Mouse (Mus musculus): ENCODE measurements around the gene Dnmt1. TPM values are rescaled to one million over a fixed set of nuclear protein-coding genes. Genes with fewer than 3 reads are reported as not detected.

Gene Dnmt1
- polyA plus RNA-seq, 1 experiment, result 54.5 TPM

- peak overlapping the region; percentile 89 for H3K27ac ChIP-seq (ENCODE audit: insufficient read depth, low read depth, low read length)
- H3K4me1 ChIP-seq (ENCODE audit: control insufficient read depth, insufficient read depth, low read length), result peaks cover 48% of the 10 kb centered on the region
- TF ChIP-seq POLR2A (IDR thresholded peaks at IDR 0.05; ENCODE audit: borderline replicate concordance, low read depth, low read length) (no peak), CTCF (IDR thresholded peaks at IDR 0.05; ENCODE audit: low read depth, low read length) (no peak)
- H3K4me3 ChIP-seq (ENCODE audit: insufficient read depth, low read length), result no peak overlapping the region
Measured at GRCm38 (mm10) chr9:20978409-20979095, 18.9 kb upstream of the Dnmt1 start.

DNA sequence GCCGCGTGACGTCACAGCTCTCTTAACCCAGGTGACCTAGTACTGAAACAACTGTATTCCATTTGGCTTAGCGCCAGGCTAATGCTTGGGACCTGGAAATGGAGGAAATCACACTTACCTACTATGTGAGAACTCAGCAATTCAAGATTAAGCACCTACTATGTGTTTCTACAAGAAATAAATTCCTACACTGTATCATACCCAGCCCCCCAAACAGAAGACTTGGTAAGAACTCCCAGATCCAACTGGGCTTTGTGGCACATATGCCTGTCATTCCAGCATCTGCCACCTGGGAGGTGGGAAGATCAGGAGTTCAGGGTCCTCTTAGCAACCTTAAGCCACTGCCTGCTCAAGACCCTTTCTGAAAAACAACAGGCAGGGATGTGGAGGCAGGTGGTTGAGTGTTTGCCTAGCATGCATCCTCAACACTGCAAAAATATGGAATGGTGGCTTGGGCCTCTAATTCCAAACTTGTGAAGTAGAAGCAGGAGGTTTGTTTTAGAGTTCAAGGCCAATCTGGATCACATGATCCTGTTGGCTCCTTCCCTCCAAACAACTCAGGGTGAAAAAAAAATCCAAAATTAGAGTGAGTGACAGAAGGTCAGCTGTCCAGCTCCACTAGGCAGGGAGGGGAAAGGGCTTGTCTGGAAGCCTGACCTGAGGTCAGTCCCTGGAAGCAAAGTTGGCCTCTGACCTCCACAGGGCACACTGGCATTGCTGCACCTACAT, 17.4 kb upstream of the Dnmt1 start:
- no peak for TF ChIP-seq CTCF (IDR thresholded peaks at IDR 0.05; ENCODE audit: low read depth, low read length)
- no peak for TF ChIP-seq POLR2A (IDR thresholded peaks at IDR 0.05; ENCODE audit: borderline replicate concordance, low read depth, low read length)
- peaks cover 55% of the 10 kb centered on the region for H3K4me1 ChIP-seq (ENCODE audit: control insufficient read depth, insufficient read depth, low read length)
- peak overlapping the region; percentile 89 for H3K27ac ChIP-seq (ENCODE audit: insufficient read depth, low read depth, low read length)
- peak overlapping the region; percentile 84 for H3K4me3 ChIP-seq (ENCODE audit: insufficient read depth, low read length)

DNA sequence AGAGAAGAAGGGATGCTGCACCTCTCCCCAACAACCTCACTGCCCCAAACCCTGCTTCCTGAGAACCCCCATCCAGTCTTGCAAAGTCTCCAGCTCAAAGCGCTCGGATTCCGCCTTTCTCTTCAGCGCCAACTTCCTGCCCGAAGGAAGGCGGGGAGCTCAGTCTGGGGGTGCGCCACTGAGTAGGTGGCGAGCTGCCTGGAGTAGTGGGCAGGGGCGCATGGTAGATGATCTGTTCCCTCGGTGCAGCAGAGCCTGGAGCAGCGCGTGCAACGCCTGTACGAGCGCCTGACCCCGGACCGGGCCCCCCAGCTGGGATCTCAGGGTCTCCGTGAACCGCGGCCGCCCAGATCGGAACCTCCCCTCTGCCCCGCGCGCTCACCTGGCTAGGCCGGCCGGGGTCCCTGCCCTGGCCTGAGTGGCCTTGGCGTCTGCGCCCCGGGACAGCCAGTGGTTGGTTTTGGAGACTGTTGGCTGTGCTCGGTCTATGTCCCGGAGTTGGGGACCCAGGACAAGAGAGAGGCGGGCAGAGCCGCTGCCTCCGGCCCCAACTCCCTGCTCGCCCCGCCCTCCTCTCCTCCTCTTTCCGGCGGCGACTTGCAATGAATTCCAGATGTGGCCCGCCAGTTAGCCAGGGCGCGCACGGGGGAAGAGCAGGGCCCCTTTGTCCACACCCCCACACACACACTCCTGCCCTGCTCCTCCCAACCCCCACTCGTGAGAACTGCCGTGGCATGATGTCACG, 16.7 kb upstream of the Dnmt1 start, which contains the start of gene S1pr2:
Gene S1pr2 (minus strand): TSS at position 566 of the 745 bp plus-strand sequence.
- 0 out of 2 replicates have a peak, but pooled peaks have one; percentile 48 for TF ChIP-seq POLR2A (IDR thresholded peaks at IDR 0.05; ENCODE audit: borderline replicate concordance, low read depth, low read length)
- TF ChIP-seq CTCF (IDR thresholded peaks at IDR 0.05; ENCODE audit: low read depth, low read length), result no peak
- Histone ChIP-seq H3K4me1 (ENCODE audit: control insufficient read depth, insufficient read depth, low read length) (peaks cover 59% of the 10 kb centered on the region), H3K4me3 (ENCODE audit: insufficient read depth, low read length) (peak within 1 kb of the TSS; percentile 84), H3K27ac (ENCODE audit: insufficient read depth, low read depth, low read length) (peak within 1 kb of the TSS; percentile 89)

GRCm38 (mm10) chr9:20975431-20976215, 15.9 kb upstream of the Dnmt1 start:
- no peak for TF ChIP-seq POLR2A (IDR thresholded peaks at IDR 0.05; ENCODE audit: borderline replicate concordance, low read depth, low read length)
- TF ChIP-seq CTCF (IDR thresholded peaks at IDR 0.05; ENCODE audit: low read depth, low read length), result no peak
- Histone ChIP-seq H3K4me3 (ENCODE audit: insufficient read depth, low read length) (peak overlapping the region; percentile 84), H3K27ac (ENCODE audit: insufficient read depth, low read depth, low read length) (peak overlapping the region; percentile 88), H3K4me1 (ENCODE audit: control insufficient read depth, insufficient read depth, low read length) (peaks cover 54% of the 10 kb centered on the region)

GRCm38 (mm10) chr9:20973682-20974075, 14.0 kb upstream of the Dnmt1 start:
- no peak for TF ChIP-seq CTCF (IDR thresholded peaks at IDR 0.05; ENCODE audit: low read depth, low read length)
- no peak for TF ChIP-seq POLR2A (IDR thresholded peaks at IDR 0.05; ENCODE audit: borderline replicate concordance, low read depth, low read length)
- Histone ChIP-seq H3K4me1 (ENCODE audit: control insufficient read depth, insufficient read depth, low read length) (peaks cover 44% of the 10 kb centered on the region), H3K4me3 (ENCODE audit: insufficient read depth, low read length) (peak overlapping the region; percentile 48), H3K27ac (ENCODE audit: insufficient read depth, low read depth, low read length) (peak overlapping the region; percentile 66)

- H3K4me1 ChIP-seq (ENCODE audit: control insufficient read depth, insufficient read depth, low read length), result peaks cover 40% of the 10 kb centered on the region
- peak overlapping the region; percentile 66 for H3K27ac ChIP-seq (ENCODE audit: insufficient read depth, low read depth, low read length)
- H3K4me3 ChIP-seq (ENCODE audit: insufficient read depth, low read length), result peak overlapping the region; percentile 48
Measured at GRCm38 (mm10) chr9:20973001-20973681, 13.5 kb upstream of the Dnmt1 start.

GRCm38 (mm10) chr9:20972141-20972992, 12.7 kb upstream of the Dnmt1 start:
- no peak overlapping the region for H3K27ac ChIP-seq (ENCODE audit: insufficient read depth, low read depth, low read length)
- no peak overlapping the region for H3K4me3 ChIP-seq (ENCODE audit: insufficient read depth, low read length)
- no peak for TF ChIP-seq CTCF (IDR thresholded peaks at IDR 0.05; ENCODE audit: low read depth, low read length)
- TF ChIP-seq POLR2A (IDR thresholded peaks at IDR 0.05; ENCODE audit: borderline replicate concordance, low read depth, low read length), result no peak
- H3K4me1 ChIP-seq (ENCODE audit: control insufficient read depth, insufficient read depth, low read length), result peaks cover 40% of the 10 kb centered on the region

More at GRCm38 (mm10) chr9:20973001-20973681, 13.5 kb upstream of the Dnmt1 start:
- TF ChIP-seq POLR2A (IDR thresholded peaks at IDR 0.05; ENCODE audit: borderline replicate concordance, low read depth, low read length), result no peak
- TF ChIP-seq CTCF (IDR thresholded peaks at IDR 0.05; ENCODE audit: low read depth, low read length), result no peak

DNA sequence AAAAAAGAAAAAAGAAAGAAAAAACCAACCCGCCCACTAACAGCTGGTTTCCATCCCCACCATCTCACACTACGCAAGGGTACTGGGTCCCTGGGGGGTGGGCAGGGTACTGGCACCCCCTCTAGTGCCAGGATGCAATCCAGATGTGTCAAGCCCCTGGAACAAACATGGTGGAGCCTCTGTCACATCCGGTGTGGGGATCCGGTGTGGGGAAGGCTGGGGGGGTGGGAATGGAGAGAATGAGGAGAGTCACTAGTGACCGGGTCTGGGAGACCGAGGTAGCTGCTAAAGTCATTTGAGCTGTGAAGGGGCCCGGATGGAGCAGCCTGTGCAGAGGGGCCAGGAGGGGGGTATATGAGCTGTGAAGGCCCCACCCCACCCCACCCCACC, 12.1 kb upstream of the Dnmt1 start:
- TF ChIP-seq POLR2A (IDR thresholded peaks at IDR 0.05; ENCODE audit: borderline replicate concordance, low read depth, low read length), result no peak
- no peak for TF ChIP-seq CTCF (IDR thresholded peaks at IDR 0.05; ENCODE audit: low read depth, low read length)
- Histone ChIP-seq H3K4me1 (ENCODE audit: control insufficient read depth, insufficient read depth, low read length) (peaks cover 39% of the 10 kb centered on the region), H3K4me3 (ENCODE audit: insufficient read depth, low read length) (no peak overlapping the region), H3K27ac (ENCODE audit: insufficient read depth, low read depth, low read length) (no peak overlapping the region)

All from bone marrow macrophage, adult 2 months (primary cell).